Mouse (Mus musculus) CH12.LX (cell line): ENCODE results near the gene Krtap15.

Source experiments
- CHD1 ChIP-seq: IDR thresholded peaks from 2 replicates; pipeline ENCODE4 v1.6.1; 2012; ENCODE audit warnings: low read depth, low read length, improper control_type of control experiment, inconsistent platforms
- CTCF ChIP-seq, 2 experiments: IDR thresholded peaks in 1 of 2; conservative IDR thresholded peaks in 1 of 2; 2 replicates each; pipeline ENCODE4 v1.5.1; 2011 to 2012; ENCODE audit warnings: low read depth in 2 of 2, low read length in 2 of 2, improper control_type of control experiment in 1 of 2, inconsistent platforms in 1 of 2, mild to moderate bottlenecking in 1 of 2, moderate library complexity in 1 of 2
- ELF1 ChIP-seq: IDR thresholded peaks from 2 replicates; pipeline ENCODE4 v1.6.1; 2014; ENCODE audit warnings: low read depth, mild to moderate bottlenecking, inconsistent platforms, low read length, improper control_type of control experiment
- EP300 ChIP-seq: IDR thresholded peaks from 2 replicates; pipeline ENCODE4 v1.6.1; 2011; ENCODE audit warnings: low read length, improper control_type of control experiment
- HCFC1 ChIP-seq: IDR thresholded peaks from 2 replicates; pipeline ENCODE4 v1.6.1; 2012; ENCODE audit warnings: low read depth, mild to moderate bottlenecking, inconsistent platforms, low read length, improper control_type of control experiment
- IRF4 ChIP-seq: IDR thresholded peaks from 2 replicates; pipeline ENCODE4 v1.6.1; 2014; ENCODE audit warnings: low read depth, mild to moderate bottlenecking, inconsistent platforms, low read length, improper control_type of control experiment
- MEF2A ChIP-seq: IDR thresholded peaks from 2 replicates; pipeline ENCODE4 v1.6.1; 2014; ENCODE audit warnings: low read depth, mild to moderate bottlenecking, inconsistent platforms, low read length, improper control_type of control experiment, borderline replicate concordance
- NELFE ChIP-seq: IDR thresholded peaks from 2 replicates; pipeline ENCODE4 v1.6.1; 2011; ENCODE audit warnings: low read depth, low read length, improper control_type of control experiment
- POLR2A ChIP-seq: IDR thresholded peaks from 2 replicates; pipeline ENCODE4 v1.6.1; 2011; ENCODE audit warnings: low read depth, mild to moderate bottlenecking, improper control_type of control experiment, low read length
- RAD21 ChIP-seq: IDR thresholded peaks from 2 replicates; pipeline ENCODE4 v1.6.1; 2011; ENCODE audit warnings: low read depth, mild to moderate bottlenecking, low read length, improper control_type of control experiment, moderate library complexity
- SIN3A ChIP-seq: IDR thresholded peaks from 2 replicates; pipeline ENCODE4 v1.6.1; 2012; ENCODE audit warnings: low read length, improper control_type of control experiment, inconsistent platforms
- TBP ChIP-seq: conservative IDR thresholded peaks from 2 replicates; pipeline ENCODE4 v1.6.1; 2011; ENCODE audit warnings: low read depth, low read length, improper control_type of control experiment
- TCF12 ChIP-seq: IDR thresholded peaks from 2 replicates; pipeline ENCODE4 v1.6.1; 2014; ENCODE audit warnings: low read depth, mild to moderate bottlenecking, inconsistent platforms, low read length, improper control_type of control experiment
- ZNF384 ChIP-seq: IDR thresholded peaks from 2 replicates; pipeline ENCODE4 v1.6.1; 2012; ENCODE audit warnings: low read depth, low read length, improper control_type of control experiment, inconsistent platforms

DNA sequence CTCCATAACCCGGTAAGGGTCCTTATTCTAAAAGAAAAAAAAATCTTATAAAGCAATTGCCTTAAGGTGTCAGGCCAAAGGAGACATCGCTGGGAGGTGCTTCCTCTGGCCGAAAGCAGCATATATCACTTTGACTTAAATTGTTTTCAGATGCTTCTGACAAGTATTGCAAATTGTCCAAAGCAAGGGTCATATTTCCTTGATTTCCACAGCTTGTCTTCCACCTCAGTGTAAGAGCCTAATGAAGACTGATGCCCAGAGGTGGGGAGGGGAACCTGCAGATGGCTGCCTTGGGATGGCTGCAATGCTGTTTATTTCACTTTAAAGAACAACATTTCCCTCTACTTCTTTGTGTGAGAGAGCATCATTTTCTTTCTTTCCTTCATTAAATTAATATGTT is 7.0 kb downstream of the Krtap15 start:
- TF ChIP-seq SIN3A (no peak), EP300 (no peak), POLR2A (no peak), RAD21 (no peak), CHD1 (no peak), MEF2A (no peak), TBP (no peak), TCF12 (no peak), NELFE (no peak), CTCF (conservative IDR thresholded peaks at IDR 0.05 in 1 of 2, IDR thresholded peaks at IDR 0.05 in 1 of 2; ENCODE audit: low read depth in 2 of 2, low read length in 2 of 2) (no peak), HCFC1 (no peak), IRF4 (no peak), ZNF384 (no peak), ELF1 (no peak)
